Mouse (Mus musculus) urinary bladder, adult 2 months (tissue): Measurements from ENCODE around the gene Tpbpa. TPM values are rescaled to one million over a fixed set of nuclear protein-coding genes. Genes with fewer than 3 reads are reported as not detected.
"Not testable (repeated sequence)": the region's sequence is repeated elsewhere in the genome, so short reads cannot be mapped to it uniquely, and the experiment has no call there.

Experiments
- DNase-seq: peaks from one replicate; pipeline ENCODE4 v3.0.0; 2022; ENCODE audit warnings: low spot score
- polyA plus RNA-seq: library from polyadenylated mRNA; depleted of rRNA; stranded (reverse); fragments of >200 nt; gene quantifications from 2 replicates; pipeline ENCODE4 v1.2.3, GENCODE M21; 2012; rRNA removed

Gene Tpbpa
- polyA plus RNA-seq, result 0.04 and 0.11 TPM in 2 replicates

GRCm38 (mm10) chr13:60941884-60942283, at the start of gene Tpbpa:
Gene Tpbpa, minus strand, starts transcription at chr13:60941984.
- DNase-seq, result not testable (repeated sequence)

- DNase-seq, result not testable (repeated sequence)
These were observed 45.1 kb upstream of the Tpbpa start for GRCm38 (mm10) chr13:60986915-60987314.

DNA sequence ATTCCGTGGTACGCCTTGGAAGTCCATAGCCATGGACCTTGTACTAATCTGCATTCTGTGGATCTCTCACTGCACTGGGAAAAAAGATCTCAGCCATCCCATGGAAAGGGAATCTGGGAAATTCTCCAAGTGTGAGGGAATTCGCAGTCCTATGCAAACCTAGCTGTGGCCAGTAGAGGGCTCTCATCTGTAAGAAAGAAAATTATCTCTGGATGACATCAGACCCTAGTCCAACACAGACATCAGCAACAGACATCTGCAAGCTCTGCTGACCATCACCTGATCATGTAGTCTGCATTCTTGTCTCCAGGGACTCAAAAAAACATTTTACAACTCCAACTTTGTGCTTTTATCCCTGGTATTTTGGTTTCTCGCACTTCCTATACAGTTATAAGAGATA, 30.5 kb upstream of the Tpbpa start:
- not testable (repeated sequence) for DNase-seq

DNA sequence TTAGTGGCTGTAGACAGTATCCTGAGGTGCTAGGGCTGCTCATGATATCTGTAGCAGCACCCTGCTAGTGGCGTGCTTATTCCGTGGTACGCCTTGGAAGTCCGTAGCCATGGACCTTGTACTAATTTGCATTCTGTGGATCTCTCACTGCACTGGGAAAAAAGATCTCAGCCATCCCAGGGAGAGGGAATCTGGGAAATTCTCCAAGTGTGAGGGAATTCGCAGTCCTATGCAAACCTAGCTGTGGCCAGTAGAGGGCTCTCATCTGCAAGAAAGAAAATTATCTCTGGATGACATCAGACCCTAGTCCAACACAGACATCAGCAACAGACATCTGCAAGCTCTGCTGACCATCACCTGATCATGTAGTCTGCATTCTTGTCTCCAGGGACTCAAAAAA, 22.2 kb upstream of the Tpbpa start:
- DNase-seq, result not testable (repeated sequence)

GRCm38 (mm10) chr13:60961706-60962105, 19.9 kb upstream of the Tpbpa start:
- DNase-seq, result no peak

- DNase-seq, result no peak
These were observed 5.3 kb downstream of the Tpbpa start, which contains the start of the genes Gm49391 and Ctla2a for GRCm38 (mm10) chr13:60936500-60936901. Gene Gm49391, minus strand, starts transcription at chr13:60936571. Gene Ctla2a, minus strand, starts transcription at chr13:60936625.

GRCm38 (mm10) chr13:60935490-60935889, 6.3 kb downstream of the Tpbpa start, which contains the start of gene Gm49393:
Gene Gm49393, minus strand, starts transcription at chr13:60935590.
- DNase-seq, result not testable (repeated sequence)

DNA sequence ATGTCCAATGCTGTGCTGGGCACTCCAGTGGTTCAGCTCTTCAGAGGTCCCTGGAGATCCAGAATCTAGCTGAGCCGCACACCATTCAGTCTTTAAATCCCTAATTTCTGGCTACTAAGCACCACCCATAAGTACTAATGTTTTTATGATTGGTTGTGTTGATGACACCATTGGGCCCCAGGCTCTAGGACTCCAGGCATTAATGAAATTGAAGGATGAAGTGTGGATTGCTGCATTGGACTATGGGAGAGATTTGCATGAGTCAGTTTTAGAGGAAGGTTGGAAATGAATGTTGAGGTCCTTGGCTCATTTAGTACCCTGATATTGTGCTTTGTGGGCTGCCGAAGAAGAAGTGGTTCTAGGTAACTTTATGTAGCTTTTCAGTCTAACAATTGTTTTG, 37.0 kb downstream of the Tpbpa start, which contains the start of gene Tpbpb:
TSS of gene Tpbpb (minus strand) at position 101 of the 400 bp plus-strand sequence.
- not testable (repeated sequence) for DNase-seq

DNA sequence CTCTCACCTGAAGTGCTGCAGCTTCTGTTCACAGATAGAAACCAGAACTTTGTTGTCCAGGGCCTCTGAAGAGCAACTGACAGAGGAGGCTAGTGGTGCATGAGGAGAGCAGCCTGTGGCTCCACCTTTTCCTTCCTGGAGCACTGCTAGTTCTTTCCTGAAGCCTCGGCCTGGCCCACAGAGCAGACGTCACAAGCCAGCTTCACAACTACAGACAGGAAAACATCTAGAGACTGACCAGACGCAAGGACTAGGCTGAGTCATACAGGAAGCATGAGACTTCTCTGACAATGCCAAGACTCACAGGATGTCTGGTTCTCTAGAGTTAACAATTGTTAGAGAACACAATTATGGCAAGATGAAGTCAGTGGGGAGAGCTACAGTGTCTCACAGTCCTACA, 44.5 kb downstream of the Tpbpa start, which contains the start of gene Ctla2b:
TSS of gene Ctla2b (minus strand) at position 120 of the 400 bp plus-strand sequence.
- DNase-seq, result no peak

DNA sequence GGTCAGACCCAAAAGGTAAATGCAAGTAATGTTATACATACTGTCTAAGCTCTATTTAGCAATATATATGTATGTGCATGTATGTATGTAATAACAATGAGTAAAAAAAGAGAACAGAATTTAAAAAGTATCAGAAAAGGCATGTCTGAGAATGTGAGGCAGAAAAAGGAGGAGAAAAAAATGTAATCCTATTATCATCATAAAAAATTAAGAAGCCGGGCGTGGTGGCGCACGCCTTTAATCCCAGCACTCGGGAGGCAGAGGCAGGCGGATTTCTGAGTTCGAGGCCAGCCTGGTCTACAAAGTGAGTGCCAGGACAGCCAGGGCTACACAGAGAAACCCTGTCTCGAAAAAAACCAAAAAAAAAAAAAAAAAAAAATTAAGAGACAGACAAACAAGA, 45.0 kb downstream of the Tpbpa start, which contains the start of gene Gm49392:
TSS of gene Gm49392 (minus strand) at position 101 of the 400 bp plus-strand sequence.
- not testable (repeated sequence) for DNase-seq

DNA sequence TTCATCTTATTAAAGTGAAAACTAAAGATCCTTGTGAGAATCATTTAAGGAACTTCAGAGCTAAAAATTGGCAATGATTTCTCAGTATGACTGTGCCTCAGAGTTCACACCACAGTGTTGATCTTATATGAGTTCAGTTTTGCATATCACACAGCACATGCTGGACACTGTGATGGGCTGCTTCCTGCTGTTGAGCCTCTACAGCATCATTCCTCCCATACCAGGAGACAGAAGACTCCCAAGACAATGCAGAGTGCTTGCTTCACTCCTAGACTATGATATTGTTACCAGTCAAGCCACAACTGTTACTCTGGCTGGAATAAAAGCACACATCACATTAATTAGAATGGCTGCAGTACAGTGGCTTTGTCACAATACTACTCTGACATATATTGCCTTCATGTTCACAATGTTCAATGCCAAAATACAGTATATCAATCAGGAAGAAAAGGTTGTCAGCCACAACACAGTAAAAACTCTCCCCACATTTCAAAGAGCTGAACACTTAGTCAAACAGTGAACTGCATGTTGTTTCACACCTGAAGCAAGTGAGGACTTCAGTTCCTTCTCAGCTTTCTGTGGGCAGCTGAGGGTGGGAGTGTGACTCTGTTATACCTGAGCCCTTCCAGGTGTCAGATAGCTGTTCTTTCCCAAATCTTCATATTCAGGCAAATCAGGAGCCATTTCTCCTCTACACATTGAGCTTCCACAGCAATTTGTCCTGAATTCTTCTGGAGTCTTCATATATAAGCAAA, 46.2 kb downstream of the Tpbpa start:
- DNase-seq, result no peak

- DNase-seq, result no peak
These were observed 49.5 kb downstream of the Tpbpa start for GRCm38 (mm10) chr13:60892301-60892700.

Other genes starting within 250 kb of the Tpbpa start
- gene BC051665, start 155.6 kb downstream of the Tpbpa start, polyA plus RNA-seq, result not detected in 2 replicates
- gene Ctsll3, start 139.1 kb downstream of the Tpbpa start, polyA plus RNA-seq, result 0.25 TPM in 1 of 2 replicates, not detected in the other
- 0.32 TPM in 2 replicates for gene 4930486L24Rik, start 77.5 kb downstream of the Tpbpa start, polyA plus RNA-seq
- 0.27 and 0.32 TPM in 2 replicates for gene Gm49392, start 45.1 kb downstream of the Tpbpa start, polyA plus RNA-seq
- gene Ctla2b, start 44.5 kb downstream of the Tpbpa start, polyA plus RNA-seq, result 4.5 and 7.3 TPM in 2 replicates
- gene Tpbpb, start 37.1 kb downstream of the Tpbpa start, polyA plus RNA-seq, result not detected in 2 replicates
- gene Gm49393, start 6.4 kb downstream of the Tpbpa start, polyA plus RNA-seq, result not detected in 2 replicates
- gene Gm49391, start 5.4 kb downstream of the Tpbpa start, polyA plus RNA-seq, result 6.3 and 7.0 TPM in 2 replicates
- gene Ctla2a, start 5.4 kb downstream of the Tpbpa start, polyA plus RNA-seq, result 25.8 and 35.2 TPM in 2 replicates
- not detected in 2 replicates for gene Ctsj, start 64.0 kb upstream of the Tpbpa start, polyA plus RNA-seq
- not detected in 2 replicates for gene Ctsq, start 98.6 kb upstream of the Tpbpa start, polyA plus RNA-seq
- not detected in 2 replicates for gene Ctsr, start 222.3 kb upstream of the Tpbpa start, polyA plus RNA-seq